Mouse (Mus musculus) kidney, adult 11 months (tissue): ENCODE measurements around the gene Ppp2r3c.
"Not testable (repeated sequence)": the region's sequence is repeated elsewhere in the genome, so short reads cannot be mapped to it uniquely, and the experiment has no call there.

Experiments
- DNase-seq: peaks from one replicate; pipeline ENCODE4 v3.0.0; 2022

Gene Ppp2r3c

DNA sequence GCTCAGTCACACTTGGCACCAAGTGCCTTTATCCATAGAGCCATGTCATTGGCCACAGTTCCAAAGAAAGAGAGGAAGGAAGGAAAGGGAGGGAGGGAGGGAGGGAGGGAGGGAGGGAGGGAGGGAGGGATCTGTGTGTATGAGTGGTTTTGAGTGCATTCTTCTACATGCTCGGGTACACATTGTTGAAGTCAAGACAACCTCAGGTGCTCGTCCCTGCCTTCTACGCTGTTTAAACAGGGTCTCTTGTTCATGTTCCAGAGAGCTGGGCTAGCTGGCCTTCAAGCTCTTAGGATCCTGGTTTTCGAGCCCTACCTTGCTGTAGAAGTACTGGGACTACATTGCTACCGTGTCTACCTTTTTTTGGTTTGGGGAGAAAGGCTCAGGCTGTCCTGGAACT, 39.4 kb downstream of the Ppp2r3c start:
- DNase-seq, result not testable (repeated sequence)

DNA sequence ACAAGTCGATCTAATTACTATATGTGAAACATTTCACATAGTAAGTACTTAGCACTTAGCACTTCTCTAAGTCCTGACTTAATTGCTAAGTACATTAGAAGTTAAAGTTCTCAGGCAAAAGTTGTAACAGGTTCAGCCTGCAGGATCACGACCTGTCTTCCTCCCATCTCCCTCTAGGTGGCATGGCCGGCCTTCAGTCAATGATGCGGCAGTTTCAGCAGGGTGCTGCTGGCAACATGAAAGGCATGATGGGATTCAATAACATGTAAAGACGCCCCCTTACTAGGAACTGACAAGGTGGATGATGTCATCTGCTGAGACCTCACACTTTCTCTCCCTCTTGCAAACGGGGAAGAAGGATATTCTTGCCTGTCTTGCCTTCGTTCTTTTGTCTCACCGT, 40.8 kb downstream of the Ppp2r3c start:
- DNase-seq, result not testable (repeated sequence)

DNA sequence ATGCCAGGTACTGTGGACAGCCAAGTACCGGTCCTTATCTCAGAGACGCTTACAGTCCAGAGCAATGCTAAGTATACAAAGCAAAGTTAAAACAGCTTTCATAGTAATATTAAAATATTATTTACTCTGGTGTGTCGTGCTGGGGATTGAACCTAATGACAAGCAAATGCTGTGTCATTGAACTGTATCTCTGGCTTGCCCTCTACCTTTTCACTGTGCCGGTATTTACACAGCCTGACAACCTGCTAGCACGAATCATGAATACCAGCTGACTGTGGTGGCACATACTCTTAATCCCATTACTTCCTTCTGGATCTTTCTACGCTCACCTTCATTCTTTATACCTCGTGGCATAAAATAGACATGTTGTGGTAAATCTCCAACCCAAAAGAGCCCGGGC, 60.6 kb downstream of the Ppp2r3c start:
- not testable (repeated sequence) for DNase-seq

DNA sequence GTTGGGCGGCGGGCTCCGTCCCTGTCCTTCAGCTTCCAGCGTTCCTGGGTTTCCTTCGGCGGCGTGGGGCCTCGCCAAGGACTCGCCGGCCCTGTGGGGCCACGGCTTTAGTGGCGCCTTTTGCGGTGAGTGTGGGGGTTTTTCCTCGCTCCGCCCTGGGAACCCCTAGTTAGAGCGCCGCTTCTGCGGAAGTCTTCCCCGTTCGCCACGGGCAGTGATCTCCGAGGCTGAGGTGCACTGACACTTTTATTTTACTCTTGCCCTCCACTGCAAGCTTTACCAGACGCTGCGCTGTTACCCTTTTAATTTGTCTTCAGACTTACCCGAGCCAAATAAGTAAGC, 72.3 kb downstream of the Ppp2r3c start:
- not testable (repeated sequence) for DNase-seq

DNA sequence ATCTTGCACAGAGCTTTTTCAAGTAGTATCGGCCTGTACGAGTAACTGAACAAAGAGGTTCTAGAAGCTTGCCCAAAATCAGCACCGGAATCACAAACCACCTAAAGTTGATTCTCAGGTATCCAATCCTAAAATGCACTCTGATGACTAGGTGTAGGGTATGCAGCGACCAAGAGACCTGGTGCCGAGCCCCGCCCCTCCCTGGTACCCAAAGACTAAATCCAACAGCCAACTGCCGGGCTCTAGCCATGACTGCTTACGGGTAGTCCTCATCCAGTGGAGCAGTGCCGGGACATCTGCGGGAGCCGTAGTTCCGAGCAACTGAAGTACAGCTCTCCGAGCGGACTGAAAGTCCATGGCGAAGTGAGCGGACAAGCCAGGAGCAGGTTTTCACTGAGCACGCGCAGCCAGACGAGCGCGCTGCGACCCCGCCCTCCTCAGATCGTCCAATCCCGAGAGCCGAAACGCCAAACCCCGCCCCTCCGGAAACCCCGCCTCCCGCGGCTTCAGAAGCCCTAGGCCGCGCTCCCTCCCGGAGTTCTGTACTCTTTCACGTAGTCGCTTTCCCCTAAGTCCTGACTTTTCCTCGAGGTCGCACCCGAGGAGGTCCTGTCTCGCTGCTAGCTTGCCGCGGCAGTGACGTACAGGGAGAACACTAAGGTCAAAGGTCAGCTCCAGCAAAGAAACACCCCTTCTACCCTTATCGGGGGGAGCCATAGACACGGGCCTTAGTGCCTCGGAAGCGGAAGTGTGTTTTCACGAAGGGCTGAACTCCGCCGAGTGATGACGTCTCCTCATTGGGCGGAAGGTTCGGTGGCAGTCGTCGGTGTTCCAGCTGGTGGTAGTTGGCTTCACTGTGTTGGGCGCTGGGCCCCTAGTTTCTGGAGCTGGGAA, 72.9 kb downstream of the Ppp2r3c start, which contains the start of gene Srp54c:
TSS of gene Srp54c (plus strand) at position 543 of the 894 bp plus-strand sequence.
- DNase-seq, result not testable (repeated sequence)
